Mouse (Mus musculus) regulatory T cell (primary cell): ENCODE results near the gene Pcolce2.

ENCODE experiments used
- in situ Hi-C: fragments of 300-600 bp; cut with MboI, MseI; formaldehyde crosslinking; loops from one replicate; pipeline ENCODE4 v1.15.1; 2025; ENCODE audit warnings: high pct_unique_total_duplicates

Gene Pcolce2

GRCm38 (mm10) chr9:95653363-95653762 lies 16.0 kb downstream of the Pcolce2 start:
- in situ Hi-C loops: no loop called here

DNA sequence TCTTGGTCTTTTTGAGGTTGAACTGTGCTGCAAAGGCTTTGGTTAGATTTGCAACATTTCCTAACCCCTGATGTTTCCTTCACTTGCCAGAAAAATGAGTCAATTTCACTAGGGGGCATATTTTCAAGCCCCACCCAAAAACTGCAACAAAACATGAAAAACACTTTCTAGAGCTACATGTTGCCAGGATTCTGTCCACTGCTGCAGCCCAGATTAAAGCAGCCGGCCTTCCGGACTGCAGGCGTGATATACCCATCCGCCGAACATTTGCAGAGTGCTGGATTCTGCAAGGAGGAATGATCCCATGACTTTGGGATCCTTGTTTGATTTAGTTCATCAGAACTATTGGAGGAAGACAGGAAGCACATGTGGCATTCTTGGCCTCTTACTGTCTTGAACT lies 17.0 kb downstream of the Pcolce2 start:
- in situ Hi-C loops: no loop called here

DNA sequence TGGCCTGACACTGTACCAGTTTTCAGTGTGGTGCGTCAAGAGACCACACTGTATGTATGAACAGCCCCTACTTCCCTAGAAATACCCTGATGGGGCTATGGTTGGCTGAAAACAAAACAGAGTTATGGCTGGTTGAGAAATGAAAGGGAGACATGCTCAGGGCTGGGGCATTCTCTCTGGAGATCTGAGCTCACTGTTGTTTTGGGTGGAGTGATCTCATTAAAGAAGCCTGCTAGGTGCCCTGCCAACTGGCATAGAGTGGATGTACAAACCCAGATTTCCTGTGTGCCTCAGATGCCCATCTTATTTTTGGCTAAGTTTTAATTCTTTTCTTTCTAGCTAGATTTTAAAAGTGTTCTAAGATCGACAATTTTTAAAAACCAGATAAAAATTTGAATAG lies 20.5 kb downstream of the Pcolce2 start:
- in situ Hi-C loops: no loop called here

DNA sequence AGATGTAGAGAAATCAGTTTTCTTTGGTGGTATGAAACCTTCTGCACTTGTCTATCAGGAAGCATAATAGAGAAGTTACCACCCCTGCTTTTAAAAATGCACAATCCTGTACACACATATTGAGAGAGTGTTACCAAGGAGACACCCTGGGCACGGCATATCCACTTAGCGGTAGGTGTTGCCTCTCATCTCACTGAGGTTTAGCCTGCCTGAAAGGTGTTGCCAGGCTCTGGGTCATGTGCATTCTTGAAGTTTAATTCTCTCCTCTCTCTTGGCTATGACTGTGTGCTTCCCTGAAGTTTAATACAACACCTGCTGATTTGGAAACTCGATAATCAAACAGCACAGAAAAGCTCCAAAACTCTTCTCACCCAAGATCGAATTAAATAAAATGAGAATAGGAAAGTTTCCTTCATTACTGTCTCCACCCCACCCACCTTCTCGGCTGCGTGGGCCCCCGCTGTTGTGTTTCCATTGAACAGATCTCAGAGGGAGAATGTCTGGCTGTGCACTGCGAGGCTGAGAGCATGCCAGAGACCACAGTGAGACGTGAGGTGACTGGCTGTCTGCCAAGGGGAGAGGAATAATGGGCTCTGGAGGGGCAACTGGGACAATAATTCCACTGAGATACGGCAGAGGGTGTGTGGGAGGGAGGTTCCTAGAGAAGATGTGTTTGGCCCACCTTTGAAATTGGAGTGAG lies 27.0 kb downstream of the Pcolce2 start:
- in situ Hi-C loops: no loop called here

GRCm38 (mm10) chr9:95665835-95666234 lies 28.4 kb downstream of the Pcolce2 start:
- in situ Hi-C loops: no loop called here

DNA sequence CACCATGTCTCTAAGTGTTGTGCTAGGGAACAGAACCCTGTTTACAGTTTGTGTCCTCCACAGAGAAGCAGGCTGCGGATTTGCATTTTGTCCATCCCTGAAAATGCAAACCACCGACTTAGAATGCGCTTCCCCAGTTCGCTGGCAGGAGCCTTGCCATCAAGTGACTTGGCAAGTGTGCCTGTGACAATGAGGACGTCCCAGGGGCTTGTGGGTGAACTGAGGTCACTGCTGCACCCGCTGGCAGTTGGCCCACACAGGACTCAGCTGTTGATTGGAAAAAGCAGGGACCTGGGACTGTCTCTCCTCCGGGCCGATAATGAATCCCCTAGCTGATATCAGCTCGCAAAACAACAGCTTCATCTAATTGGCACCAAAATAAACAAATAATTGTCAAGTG lies 30.4 kb downstream of the Pcolce2 start:
- in situ Hi-C loops: no loop called here

- in situ Hi-C loops: no loop called here
Measured at GRCm38 (mm10) chr9:95668306-95668705, 30.9 kb downstream of the Pcolce2 start.

GRCm38 (mm10) chr9:95672331-95672730 lies 34.9 kb downstream of the Pcolce2 start:
- in situ Hi-C loops: no loop called here

GRCm38 (mm10) chr9:95672760-95673159 lies 35.4 kb downstream of the Pcolce2 start:
- in situ Hi-C loops: no loop called here

DNA sequence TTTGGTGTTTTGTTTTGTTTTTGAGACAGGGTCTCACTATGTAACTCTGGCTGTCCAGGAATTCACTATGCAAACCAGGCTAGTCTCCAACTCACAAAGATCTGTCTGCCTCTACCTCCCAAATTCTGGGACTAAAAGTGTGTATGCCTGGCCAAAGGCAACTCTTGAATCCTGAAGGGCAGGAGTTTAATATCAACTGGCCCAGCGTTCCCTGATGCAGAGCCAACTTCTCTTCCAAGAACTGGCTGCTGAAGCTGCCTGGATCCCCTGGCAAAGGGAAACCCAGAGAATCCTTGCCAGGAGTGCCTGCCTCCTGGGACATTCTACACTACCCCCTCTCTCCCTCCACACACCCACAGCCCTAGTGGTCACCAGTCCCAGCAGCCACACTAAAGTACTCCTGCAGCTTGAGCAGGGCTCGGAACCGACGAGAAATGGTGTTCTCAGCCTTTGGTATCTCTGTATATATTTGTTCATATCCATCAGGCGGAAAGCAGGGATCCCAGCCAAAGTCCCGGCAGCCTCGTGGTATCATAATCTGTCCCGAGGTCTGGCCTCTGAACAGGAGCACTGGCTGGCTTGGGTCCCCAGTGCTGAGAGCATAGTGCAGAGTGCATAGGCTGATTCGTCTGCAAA lies 37.8 kb downstream of the Pcolce2 start:
- in situ Hi-C loops: loop anchor here (5.0 kb wide), 1 partner anchor 138 kb away; no protein-coding TSS in a partner anchor

DNA sequence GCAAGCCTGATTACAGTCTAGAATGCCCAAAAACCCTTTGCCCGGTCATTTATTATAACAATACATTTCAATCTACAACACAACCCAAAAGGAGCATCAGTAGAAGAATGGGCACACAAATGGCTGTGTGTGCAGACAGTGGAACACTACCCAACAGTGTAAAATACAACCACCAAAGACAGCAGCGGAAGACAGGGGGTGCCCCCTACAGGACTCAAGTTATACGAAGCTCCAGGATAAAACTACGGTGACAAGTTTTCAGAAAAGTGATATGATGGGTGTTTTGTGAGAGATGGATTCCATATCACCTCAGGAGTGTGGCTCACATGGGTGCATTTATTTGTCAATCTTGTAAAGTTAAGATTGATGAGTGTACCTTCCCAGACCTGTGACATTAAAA lies 38.6 kb downstream of the Pcolce2 start:
- in situ Hi-C loops: loop anchor here (5.0 kb wide), 1 partner anchor 139 kb away; no protein-coding TSS in a partner anchor

GRCm38 (mm10) chr9:95679966-95680365 lies 42.6 kb downstream of the Pcolce2 start:
- in situ Hi-C loops: loop anchor here (5.0 kb wide), 1 partner anchor 143 kb away; no protein-coding TSS in a partner anchor

DNA sequence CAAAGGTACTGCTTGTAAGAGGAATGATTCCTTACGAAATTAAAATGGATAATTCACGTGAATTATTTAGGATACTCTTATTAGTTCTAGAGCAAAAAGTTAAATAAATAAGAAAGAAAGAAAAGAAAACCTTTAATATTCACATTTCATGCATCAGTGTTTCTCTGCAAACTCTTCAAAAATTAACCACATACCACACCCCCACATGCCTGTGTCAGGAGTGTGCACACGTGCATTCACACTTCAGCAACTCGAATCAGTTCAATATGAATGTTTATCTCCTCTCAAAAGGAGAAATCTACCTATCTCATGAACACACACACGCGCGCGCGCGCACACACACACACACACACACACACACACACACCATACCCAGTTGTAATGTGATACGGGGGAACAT lies 43.3 kb downstream of the Pcolce2 start:
- in situ Hi-C loops: no loop called here

GRCm38 (mm10) chr9:95685660-95686440 lies 48.4 kb downstream of the Pcolce2 start:
- in situ Hi-C loops: no loop called here

DNA sequence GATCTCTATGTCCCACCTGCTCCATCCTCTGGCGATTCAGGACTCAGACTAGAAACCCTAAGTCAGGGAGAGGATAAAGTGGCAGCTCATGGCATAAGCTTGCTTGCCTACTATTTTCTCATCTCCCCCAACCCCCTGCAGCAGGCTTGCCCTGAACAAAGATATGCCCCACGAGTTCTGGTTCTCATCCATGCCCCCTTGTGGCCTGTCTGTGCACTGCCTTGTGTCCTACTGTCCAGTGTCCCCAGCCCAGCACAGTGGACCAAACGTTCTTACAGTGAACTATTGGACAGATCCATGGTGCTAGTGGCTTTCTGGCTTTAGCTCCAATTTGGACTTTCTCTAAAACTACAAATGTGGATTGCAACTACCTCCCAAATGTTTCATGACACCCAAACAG lies 50.7 kb downstream of the Pcolce2 start:
- in situ Hi-C loops: no loop called here

GRCm38 (mm10) chr9:95692823-95693222 lies 55.4 kb downstream of the Pcolce2 start:
- in situ Hi-C loops: no loop called here

DNA sequence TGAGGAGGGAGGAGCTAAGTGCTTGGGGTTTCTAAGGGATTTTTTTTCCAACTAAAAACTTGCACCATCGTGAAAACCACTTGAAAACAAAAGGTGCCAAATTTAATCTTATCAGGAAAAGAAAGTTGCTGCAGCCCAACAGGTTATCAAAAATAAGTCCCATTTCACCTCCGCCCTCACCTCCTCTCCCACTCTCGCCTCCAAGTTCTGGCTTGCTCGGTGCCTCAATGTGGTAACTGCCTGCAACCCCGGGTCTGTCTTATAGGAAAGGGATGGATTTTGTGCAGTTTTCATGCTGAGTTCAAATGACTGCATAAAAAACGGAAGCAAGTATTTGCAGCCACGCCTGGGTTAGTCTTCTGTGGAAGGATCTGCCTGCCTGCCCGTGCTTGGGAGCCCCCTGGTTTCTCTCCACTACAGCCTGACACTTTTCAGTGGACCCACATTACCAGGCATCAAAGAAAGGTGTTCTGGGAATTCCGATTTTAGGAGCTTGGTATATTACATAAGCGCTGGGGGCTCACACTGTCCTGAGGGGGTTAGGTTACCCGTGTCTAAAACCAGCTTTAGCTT lies 56.2 kb downstream of the Pcolce2 start:
- in situ Hi-C loops: no loop called here

DNA sequence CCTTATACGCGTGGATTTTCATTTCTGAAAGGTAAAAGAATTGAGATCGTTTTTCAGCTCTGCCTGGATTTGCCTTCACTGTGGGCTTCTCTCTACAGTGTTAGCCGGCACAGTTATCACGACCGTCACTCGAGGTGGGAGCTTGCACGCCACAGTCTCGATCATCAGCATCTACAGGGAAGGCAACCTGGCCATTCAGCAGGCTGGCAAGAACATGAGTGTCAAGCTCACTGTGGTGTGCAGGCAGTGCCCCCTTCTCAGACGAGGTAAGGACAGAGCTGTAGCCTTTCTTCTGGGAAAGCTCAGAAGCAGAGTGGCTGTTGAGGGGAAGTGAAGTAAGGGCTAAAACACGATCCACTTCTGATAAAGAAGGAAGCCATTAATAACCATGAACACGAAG lies 57.1 kb downstream of the Pcolce2 start:
- in situ Hi-C loops: no loop called here

DNA sequence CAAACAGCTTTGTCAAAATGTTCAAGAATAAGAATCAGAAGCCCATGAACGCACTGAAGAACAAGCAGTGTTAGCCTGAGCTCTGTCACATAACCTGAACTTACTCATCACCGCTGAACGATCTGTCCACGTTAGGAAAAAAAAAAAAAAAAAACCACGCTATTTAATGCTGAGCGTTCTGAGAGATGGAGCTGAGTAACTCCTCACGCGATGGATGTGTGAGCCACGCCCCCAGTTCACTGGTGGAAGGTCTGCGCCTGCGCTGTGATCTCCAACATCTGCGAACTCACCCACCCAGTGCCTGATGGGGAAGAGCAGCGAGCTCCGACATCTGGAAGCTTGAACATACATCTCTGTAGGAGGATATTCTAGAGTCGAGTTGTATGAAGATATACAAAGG lies 57.6 kb downstream of the Pcolce2 start:
- in situ Hi-C loops: no loop called here

DNA sequence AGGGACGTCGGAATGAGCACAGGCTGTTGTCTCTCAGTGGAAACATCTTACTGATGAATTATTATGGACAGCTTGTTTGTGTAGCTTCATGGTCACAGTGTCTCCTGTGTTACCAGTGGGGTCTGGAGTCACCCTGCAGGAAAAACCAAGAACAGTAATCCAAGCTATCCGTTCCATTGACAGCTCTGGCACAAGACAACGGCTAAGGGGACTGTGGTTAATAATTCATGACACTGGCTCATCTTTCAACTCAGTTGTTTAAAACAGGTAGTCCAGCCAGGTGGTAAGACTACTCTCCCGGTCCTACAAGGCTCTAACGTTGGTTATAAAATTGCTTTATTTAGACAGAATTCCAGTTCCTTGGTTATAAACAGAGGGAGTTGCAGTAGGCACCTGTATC lies 59.2 kb downstream of the Pcolce2 start:
- in situ Hi-C loops: no loop called here

DNA sequence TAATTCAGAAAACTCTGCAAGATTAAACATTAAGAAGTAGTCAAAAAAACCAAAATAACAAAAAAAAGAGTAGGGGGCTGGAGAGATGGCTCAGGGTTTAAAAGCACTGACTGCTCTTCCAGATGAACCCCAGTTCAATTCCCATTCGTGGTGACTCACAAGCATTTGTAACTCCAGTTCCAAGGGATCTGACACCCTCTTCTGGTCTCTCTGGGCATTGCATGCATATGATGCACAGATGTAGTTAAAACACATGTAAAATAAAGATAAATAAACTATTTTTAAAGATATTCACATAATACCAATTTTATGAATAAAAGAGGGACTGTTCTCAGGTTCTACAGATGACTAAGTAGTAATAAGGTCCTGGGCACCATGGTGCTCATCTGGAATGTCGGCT lies 60.4 kb downstream of the Pcolce2 start:
- in situ Hi-C loops: no loop called here

DNA sequence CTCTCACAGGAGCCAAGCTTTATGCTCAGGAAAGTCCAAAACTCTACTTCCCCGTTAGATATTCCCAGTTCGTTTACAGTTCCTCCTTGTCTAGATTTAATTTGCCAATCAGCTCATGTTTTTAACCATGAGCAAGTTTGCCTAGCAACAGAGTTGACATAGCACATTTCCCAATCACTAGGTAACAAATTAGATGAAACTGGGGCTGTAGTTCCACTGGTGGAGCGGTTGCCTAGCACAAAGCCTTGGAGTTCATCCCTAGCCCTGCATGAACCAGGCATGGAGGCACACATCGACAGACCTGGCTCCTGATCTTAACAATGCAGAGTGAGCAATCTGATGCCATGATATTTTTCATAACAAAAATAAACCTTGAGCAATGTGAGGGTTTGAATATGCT lies 61.9 kb downstream of the Pcolce2 start:
- in situ Hi-C loops: no loop called here
